Mouse (Mus musculus): ENCODE results near the gene Spata33. TPM values are rescaled to one million over a fixed set of nuclear protein-coding genes. Genes with fewer than 3 reads are reported as not detected.

Gene Spata33
- polyA plus RNA-seq, 1 experiment from 2014 or later, result 5.7 TPM

DNA sequence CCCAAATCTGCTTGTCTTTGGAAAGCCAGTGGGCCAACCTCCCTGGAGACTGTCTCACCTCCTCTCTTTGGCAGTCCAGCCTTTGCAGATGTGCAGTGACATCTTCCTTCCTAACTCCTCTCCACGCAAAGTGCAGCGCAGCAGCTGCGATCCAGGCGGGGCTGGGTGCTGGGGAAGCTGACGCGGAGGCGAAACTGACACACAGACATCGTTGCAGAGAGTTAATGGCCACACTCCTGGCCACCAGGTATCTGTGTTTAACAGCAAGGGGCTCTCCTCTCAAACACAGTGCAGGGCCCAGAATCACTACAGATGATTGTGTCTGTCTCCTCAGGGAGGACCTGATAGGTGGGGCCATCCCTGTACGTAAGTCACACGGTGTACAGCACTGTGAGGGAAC, 58.5 kb downstream of the Spata33 start:
- Histone ChIP-seq H3K4me3 (ENCODE audit: low read depth, low read length) (no peak overlapping the region), H3K4me1 (ENCODE audit: control insufficient read depth, insufficient read depth, low read length) (no peaks in the 10 kb centered on the region), H3K4me2 (ENCODE audit: low read depth, low read length) (no peak overlapping the region), H3K27ac (replicated peaks; ENCODE audit: low read depth, low read length) (no peak overlapping the region), H3K27me3 (replicated peaks; ENCODE audit: control insufficient read depth, insufficient read depth, low read length) (no peaks in the 10 kb centered on the region), H3K9ac (ENCODE audit: low read depth, low read length) (no peak overlapping the region), H3K36me3 (ENCODE audit: control insufficient read depth, insufficient read depth, low read length) (peaks cover 52% of the 10 kb centered on the region), H3K9me3 (ENCODE audit: control insufficient read depth, low read length) (no peaks in the 10 kb centered on the region)
- 87% methylated on average over 10 of the region's 10 CpGs for WGBS
- ATAC-seq (ENCODE audit: low read depth) (no peak), DNase-seq (ENCODE audit: low spot score) (no peak)

Other genes with a start within 250 kb of the Spata33 start
- gene Ankrd11, start 170.6 kb upstream of the Spata33 start, polyA plus RNA-seq (2014; fragmentation: Nextera tagmentation; extraction: Ambion mirVana), result 53.5 and 55.0 TPM in 2 replicates
- 36.5 and 41.2 TPM in 2 replicates for gene Spg7, start 149.9 kb upstream of the Spata33 start, polyA plus RNA-seq (2014; fragmentation: Nextera tagmentation; extraction: Ambion mirVana)
- 1,761 and 1,789 TPM in 2 replicates for gene Rpl13, start 110.5 kb upstream of the Spata33 start, polyA plus RNA-seq (2014; fragmentation: Nextera tagmentation; extraction: Ambion mirVana)
- 1.4 and 2.0 TPM in 2 replicates for gene Cpne7, start 95.5 kb upstream of the Spata33 start, polyA plus RNA-seq (2014; fragmentation: Nextera tagmentation; extraction: Ambion mirVana)
- gene Sult5a1, start 54.5 kb upstream of the Spata33 start, polyA plus RNA-seq (2014; fragmentation: Nextera tagmentation; extraction: Ambion mirVana), result 27.9 and 33.5 TPM in 2 replicates
- 7.0 and 9.2 TPM in 2 replicates for gene Dpep1, start 26.6 kb upstream of the Spata33 start, polyA plus RNA-seq (2014; fragmentation: Nextera tagmentation; extraction: Ambion mirVana)
- gene Chmp1a, start 69 bp upstream of the Spata33 start, polyA plus RNA-seq (2014; fragmentation: Nextera tagmentation; extraction: Ambion mirVana), result 113 and 133 TPM in 2 replicates
- 31.1 and 36.7 TPM in 2 replicates for gene Cdk10, start 12.0 kb downstream of the Spata33 start, polyA plus RNA-seq (2014; fragmentation: Nextera tagmentation; extraction: Ambion mirVana)
- 4.3 and 4.9 TPM in 2 replicates for gene Spata2l, start 23.4 kb downstream of the Spata33 start, polyA plus RNA-seq (2014; fragmentation: Nextera tagmentation; extraction: Ambion mirVana)
- gene Zfp276, start 41.4 kb downstream of the Spata33 start, polyA plus RNA-seq (2014; fragmentation: Nextera tagmentation; extraction: Ambion mirVana), result 19.5 and 21.4 TPM in 2 replicates
- 24.5 and 26.3 TPM in 2 replicates for gene Vps9d1, start 41.5 kb downstream of the Spata33 start, polyA plus RNA-seq (2014; fragmentation: Nextera tagmentation; extraction: Ambion mirVana)
- gene Fanca, start 105.7 kb downstream of the Spata33 start, polyA plus RNA-seq (2014; fragmentation: Nextera tagmentation; extraction: Ambion mirVana), result 20.9 and 24.8 TPM in 2 replicates
- 2.7 and 2.8 TPM in 2 replicates for gene Spire2, start 119.9 kb downstream of the Spata33 start, polyA plus RNA-seq (2014; fragmentation: Nextera tagmentation; extraction: Ambion mirVana)
- gene Tcf25, start 160.9 kb downstream of the Spata33 start, polyA plus RNA-seq (2014; fragmentation: Nextera tagmentation; extraction: Ambion mirVana), result 159 and 163 TPM in 2 replicates
- 0.29 and 0.32 TPM in 2 replicates for gene Mc1r, start 194.3 kb downstream of the Spata33 start, polyA plus RNA-seq (2014; fragmentation: Nextera tagmentation; extraction: Ambion mirVana)
- gene Tubb3, start 198.6 kb downstream of the Spata33 start, polyA plus RNA-seq (2014; fragmentation: Nextera tagmentation; extraction: Ambion mirVana), result 81.9 and 99.5 TPM in 2 replicates
- gene Def8, start 210.7 kb downstream of the Spata33 start, polyA plus RNA-seq (2014; fragmentation: Nextera tagmentation; extraction: Ambion mirVana), result 34.1 and 37.9 TPM in 2 replicates

All from embryonic facial prominence, embryonic 14.5 days (tissue).